Mouse (Mus musculus) CH12F3 (cell line): Measurements from ENCODE around the gene Uba3.

Source experiments
- in situ Hi-C: fragments of 300-500 bp; cut with MboI; formaldehyde crosslinking; loops from 2 replicates; pipeline ENCODE4 v1.14.3; 2020; ENCODE audit warnings: low sequenced_read_pairs

Gene Uba3

DNA sequence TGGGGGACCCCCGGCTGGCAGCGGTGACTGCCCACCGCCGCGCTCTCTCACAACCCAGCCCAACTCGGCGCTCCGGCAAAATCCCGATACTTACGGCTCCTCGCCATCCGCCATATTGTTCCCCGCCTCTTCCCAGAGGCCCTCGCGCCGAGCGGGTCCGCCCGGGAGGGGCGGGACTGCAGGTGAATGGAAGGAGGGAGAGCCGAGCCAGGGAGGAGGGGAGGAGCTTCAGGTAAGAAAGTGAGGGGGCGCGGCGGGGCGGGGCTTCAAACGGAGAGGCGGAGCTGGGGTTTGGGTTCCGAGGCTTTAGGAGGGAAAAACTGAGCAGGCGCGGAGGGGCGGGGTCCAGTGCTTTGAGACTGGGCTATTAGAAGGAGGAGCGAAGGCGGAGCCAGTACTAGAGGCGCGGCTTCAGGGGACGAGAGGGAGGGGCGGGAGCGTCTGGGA, at the start of gene Uba3:
TSS of gene Uba3 (minus strand) at position 209 of the 447 bp plus-strand sequence.
- in situ Hi-C loops, result no loop called here

DNA sequence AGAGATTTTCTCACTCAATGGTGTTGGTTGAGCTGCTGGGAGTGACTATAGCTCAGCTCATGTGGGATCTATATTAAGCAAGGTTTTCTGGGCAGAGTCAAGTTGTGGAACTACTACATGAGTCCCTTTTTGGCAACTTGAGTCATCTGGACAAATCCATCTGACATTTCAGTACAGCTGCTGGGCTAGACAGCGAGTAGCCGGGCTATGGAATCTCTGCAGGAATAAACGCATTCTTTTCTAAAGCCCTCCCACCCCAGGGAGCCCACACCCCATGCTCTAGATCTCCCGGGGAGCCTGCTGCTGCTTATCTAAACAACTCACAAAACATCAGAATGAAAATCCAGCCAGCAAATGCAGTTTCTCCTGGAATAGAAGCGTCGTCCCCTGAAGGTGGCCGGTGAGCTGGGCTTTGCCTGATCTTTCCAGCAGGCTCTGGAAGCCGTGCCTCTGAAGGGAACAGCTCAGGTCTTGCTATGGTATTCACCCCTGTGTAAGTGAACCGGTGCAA, 47.3 kb upstream of the Uba3 start, which contains the start of gene Lmod3:
TSS of gene Lmod3 (minus strand) at position 49 of the 511 bp plus-strand sequence.
- in situ Hi-C loops, result loop anchor here (25.0 kb wide), 1 partner anchor 760 kb away; no protein-coding TSS in a partner anchor

DNA sequence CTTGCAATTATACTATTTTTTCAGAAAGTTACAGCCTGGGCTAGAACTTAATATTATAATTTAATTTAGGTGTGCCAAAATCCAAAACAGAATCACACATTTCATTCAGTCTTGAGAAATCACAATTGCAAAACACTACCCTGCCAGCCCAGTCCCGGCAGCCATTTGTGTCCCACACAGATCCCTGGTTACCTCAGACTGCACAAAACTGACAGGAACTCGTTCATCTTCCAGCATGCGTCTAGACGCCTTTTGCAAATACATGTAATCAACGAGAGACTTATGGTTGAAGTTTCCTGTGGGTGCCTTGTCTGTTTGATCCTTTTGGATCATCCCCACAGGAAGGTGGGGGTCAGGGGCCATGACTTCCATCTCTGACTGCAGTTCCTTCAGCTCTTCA, 46.6 kb upstream of the Uba3 start:
- in situ Hi-C loops, result loop anchor here (25.0 kb wide), 1 partner anchor 760 kb away; no protein-coding TSS in a partner anchor

DNA sequence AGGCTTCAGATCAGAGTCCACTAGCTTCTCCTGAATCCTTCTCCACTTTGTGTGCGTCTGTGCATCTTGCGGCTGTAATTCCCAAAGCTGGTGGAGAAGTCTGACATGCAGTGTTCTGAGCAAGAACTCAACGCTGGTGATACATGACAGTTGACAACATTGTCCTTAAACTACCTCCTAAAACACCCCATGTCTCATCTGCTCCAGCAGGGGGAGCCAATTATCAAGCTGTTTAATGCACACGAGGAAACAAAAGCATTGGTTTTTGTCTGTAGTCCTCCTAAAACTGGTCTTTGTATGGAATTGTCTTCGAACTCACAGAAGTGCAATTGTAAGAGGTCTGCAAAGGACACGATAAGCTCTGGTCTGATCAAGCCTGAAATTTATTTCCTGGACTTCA, 45.5 kb upstream of the Uba3 start:
- in situ Hi-C loops, result loop anchor here (25.0 kb wide), 1 partner anchor 761 kb away; no protein-coding TSS in a partner anchor

DNA sequence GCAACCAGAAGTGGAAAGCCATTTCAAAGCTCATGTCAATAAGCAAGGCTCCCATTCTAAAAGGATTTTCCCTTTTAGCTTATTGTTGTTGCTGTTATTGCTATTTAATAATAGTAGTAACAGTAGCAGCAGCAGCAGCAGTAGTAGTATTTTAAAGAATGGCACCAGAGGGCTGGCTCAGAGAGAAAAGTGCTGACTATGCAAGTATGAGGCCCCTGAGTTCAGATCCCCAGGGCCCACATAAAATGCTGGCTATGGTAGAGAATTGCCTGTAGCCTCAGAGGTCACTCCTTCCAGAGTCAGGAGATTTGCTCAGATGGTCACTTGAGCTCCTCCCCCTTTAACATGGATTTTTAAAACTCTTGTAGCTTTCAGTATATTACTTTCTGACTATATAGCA, 39.8 kb upstream of the Uba3 start:
- in situ Hi-C loops, result no loop called here

DNA sequence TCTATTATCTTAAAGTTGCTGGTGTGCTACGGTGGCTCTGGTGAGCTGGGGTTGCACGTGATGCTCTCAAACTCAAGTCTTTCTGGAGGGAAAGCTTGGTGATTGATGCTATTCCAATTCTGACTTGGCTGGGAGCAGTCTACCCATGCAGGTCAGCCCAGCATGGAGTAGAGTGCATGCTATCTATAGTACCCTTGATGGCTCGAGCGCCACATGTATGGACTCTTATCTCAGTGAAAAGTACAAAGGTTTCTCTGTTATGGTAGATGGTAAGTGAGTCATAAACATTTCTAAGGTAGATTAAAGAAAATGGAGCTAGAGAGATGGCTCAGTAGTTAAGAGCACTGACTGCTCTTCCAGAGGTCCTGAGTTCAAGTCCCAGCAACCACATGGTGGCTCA, 37.1 kb upstream of the Uba3 start:
- in situ Hi-C loops, result no loop called here

DNA sequence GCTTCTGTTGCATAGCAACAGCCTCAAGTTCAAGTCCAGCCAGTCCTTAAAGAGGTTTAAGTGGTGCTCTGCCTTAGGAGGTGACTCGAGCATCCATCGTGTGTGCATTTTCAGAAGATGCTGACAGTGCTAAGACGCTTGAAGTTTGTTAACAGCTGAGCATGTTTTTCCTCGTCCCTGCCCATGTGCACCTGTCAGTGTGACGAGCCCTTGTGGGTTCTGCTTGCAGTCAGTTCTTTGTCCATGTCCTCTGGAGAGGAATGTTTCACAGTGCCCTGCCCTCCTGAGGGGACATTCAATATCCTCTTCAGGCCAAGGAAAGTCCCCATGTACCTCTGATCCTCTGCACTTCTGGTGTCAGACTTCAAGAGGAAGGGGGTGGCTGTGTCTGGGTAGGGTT, 34.6 kb upstream of the Uba3 start:
- in situ Hi-C loops, result no loop called here

DNA sequence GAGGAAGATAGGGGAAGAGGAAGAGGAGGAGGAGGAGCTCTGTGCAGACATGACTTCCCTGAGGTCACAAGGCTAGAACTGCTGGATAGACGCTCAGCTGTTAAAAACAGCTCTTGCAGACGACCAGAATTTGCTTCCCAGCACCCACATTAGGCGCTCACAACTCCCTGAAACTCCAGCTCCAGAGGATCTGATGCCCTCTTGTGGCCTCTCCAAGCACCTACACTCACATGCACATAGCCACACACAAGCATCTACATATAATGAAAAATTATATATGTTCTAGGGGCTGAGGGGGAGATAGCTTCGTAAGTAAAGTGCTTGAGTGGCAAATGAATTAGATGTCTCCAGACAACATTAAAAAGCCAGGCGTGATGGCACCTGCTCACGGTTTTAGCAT, 33.9 kb upstream of the Uba3 start:
- in situ Hi-C loops, result no loop called here

DNA sequence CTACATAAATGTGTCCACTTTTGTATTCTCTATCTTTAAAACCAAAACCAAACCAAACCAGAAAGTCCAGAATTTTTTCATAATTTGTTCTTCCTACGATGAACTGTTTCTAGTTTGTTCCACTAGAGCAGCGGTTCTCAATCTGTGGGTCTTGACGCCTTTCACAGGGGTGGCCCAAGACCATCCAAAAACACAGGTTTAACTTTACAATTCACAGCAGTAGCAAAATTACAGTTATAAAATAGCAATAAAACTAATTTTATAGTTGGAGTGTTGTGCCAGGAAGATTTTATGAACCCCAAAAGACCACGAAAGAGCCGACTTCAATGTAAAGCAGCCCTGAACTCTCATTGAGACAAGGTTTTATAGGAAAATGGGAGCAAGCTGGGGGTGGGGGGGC, 30.6 kb upstream of the Uba3 start:
- in situ Hi-C loops, result no loop called here

DNA sequence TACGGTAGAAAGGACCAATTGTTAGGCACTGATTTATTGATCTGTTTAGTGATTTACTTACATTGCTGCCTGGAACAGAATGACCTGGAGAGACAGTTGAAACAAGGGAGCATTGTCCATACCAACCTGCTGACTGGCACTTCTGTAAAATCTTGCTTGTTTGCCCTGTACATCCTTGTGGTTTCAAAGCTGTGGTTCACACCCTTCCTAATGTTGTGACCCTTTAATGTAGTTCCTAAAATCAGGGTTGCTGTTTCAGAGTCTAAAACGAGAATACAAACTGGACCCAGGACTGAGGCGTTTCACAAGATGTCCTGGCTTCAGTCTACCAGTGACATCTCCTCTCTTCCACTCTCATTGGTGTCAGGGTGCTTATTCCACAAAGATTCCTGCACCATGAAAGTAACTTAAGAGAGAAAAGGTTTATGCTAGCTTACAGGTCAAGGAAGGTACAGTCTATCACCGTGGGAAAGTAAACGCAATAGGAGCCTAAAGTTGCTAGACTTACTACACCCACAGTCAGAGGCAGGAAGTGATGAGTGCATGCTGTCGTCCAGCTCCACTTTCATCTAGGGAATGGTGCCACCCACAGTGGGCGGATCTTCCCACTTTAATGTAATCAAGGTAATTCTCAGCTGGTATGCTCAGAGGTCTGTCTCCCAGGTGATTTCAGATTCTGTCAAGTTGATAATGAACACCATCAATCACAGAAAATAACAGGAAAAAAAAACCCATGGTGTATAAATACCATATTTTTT, 29.6 kb upstream of the Uba3 start:
- in situ Hi-C loops, result no loop called here

DNA sequence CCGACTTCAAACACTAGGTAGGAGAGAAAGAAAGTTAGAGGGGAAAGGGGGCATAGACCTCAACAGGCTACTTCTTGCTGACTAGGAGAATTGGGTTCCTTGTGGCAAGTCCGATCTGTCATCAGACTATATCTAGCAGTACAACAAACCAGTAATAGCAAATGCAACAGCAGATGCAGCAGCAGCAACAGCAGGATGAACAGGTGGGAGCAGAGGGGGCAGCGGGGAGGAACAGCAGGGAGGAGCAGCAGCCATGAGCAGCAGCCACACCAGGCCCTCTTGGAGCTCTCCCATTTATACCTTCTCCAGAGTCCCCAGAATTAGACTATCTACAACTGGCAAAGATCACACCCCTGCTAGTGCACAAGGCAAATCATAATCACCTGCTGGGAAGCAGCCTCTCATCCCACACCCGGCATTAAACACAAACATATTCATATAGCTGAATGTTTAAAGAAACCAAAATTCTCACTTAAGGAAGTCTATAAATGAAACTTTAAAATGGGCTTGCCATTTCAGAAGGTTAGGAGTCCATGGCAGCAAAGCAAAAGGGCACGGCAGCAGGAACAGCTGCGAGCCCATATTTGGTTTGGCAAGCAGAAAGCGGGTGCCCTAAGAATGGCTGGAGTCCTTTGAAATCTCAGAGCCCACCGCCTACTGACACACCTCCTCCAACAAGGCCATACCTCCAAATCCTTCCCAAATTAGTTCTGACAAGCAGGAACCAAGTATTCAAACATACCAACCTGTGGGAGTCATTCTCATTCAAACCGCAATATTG, 21.8 kb upstream of the Uba3 start:
- in situ Hi-C loops, result no loop called here

DNA sequence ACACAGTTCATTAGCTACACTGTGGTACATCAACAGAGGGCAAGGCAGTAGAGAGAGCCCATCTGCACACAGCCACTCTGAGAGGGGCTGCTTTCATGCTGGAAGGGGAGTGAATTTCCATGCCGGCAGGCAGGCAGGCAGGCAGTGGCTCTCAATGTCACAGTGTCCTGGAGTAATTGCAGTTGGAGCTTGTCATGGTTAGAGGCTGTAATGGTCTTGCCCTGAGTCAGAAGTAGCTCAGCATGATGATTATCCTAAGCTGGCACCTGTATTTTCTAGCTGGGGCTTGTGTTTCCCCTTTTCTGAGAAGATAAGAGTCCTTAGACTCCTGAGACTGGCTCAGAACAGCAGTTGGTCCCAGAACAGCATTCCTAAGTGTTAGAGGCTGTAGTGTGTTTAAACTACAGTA, 20.6 kb upstream of the Uba3 start:
- in situ Hi-C loops, result no loop called here

DNA sequence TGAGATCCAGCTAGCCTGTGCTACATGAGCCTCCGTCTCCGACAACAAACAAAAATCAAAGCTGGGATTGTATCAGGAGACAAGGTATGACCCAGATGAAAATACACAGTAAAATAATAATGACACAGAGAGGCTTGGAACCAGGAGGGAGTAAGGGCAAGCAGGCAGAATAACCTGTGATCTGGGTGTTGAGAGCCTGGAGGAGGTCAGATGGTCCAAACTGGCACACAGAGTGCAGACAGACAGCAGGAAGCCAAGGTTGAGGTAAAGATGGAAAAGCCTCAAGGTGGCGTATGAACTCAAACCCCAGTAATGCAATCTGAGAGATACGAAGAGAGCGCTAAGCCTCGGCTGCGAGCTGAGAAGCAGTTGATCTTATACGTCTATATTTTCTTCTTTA, 19.1 kb upstream of the Uba3 start:
- in situ Hi-C loops, result no loop called here

DNA sequence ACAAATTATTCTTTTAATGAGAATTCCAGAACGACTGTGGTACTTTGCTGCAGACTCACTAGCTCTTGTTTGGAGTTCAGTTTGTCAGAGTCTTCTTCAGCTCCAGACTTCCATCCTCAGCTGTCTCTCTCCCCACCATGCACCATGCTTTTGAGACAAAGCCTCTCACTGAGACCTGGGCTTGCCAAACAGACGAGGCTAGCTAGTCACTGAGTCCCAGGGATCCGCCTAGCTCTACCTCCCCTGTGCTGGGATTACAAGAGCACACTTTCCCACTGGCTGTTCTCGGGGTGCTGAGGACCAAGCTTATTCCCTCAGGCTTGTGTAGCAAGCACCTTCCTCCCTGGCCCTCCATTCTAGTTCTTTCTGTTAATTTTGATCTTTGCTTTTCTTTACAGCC, 18.1 kb upstream of the Uba3 start:
- in situ Hi-C loops, result no loop called here

DNA sequence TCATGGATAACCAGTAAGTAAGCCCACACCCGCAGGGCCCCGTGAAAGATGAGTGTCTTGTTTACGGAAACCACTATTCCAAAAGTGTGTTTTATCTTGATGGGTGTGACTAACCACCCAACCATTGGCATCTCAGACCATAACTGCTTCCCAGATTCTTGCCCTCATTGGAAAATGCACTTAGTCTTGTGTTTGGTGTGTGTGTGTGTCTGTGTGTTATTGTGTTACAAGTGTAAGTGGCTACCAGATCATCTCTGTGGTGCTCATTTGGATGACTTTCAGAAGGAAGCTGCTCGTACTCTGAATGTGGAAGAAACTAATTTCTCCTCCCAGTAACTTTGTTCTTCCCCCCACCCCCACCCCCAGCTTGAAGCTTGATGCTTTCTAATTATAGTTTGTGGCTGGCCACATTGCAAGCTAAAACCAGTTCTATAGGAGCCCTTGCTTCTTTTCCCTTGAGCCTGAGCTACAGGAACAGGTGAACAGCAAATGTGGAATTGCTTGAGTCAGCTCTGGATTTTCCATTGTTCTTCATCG, 17.6 kb upstream of the Uba3 start:
- in situ Hi-C loops, result no loop called here

DNA sequence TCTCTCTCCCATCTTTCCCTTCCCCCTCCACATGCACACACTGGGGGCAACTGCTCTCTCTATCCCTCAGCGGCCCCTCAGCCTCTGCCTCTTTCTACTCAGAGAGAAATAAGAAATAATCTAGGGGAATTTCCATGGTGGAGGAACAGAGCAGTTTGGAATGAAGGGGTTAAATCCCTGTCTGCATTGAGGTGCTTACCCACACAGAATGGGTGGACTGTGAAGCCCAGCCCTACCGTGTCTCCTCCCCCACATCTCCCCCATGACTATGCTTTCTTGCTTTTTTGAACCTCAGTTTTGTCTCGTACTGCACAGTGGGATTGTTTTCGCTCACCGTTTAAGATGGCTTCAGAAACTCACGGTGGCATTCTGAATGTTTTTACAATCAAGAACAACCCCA, 16.9 kb upstream of the Uba3 start:
- in situ Hi-C loops, result no loop called here

DNA sequence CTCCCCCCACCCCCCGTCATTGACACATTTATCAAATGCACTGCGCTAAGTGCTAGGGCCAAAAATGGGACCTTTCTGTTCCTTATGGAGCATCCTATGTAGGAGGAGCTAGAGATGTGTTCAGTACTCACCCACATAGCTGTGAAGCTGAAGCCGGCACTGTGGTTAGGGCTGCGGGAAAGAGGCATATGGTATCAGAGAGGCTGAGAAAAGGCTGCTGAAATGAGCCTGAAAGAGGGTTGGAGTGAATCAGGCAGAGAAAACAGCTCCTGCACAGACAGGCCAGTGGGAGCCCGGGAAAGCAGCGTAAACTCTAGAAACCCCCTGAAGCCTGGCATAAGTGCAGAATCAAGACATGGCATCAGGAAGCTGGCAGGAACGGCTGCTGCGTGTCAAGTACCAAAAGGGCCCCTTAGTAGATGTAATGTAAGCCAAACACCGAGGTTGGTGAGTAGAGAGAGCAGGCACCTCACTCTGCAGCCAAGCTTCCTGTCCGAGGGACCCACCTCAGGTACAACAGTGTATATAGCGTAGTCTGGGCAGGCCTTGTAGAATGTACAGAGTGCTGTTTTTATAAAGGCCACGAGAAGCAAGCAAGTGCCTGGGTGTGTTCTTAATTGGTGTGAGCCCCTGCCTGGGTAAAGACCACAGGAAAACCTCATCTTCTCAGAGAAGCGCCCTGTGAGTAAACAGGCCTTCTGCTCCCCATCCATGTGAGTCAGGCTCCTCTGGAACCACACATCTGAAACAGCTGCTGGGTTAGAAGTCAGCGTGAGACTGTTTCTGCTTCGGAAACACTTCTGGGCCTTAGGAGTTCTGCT, 16.0 kb upstream of the Uba3 start:
- in situ Hi-C loops, result no loop called here

DNA sequence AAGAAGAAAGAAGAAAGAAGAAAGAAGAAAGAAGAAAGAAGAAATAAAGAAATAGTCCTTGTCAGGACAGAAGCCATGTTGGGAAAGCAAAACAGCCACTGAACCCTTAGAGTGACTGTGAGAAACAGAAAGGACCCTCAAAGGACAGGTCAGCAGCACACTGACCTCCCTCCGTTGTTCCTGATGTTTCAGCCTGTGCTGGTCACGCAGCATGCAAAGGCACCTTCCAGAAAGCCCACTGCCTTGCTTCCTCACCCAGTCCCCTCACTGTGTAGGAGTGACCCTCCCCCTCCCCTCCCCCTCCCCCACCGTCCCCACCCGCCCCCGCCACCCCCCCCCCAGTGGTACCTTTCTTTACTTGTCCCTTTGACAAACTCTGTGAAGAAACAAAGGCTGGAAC, 15.2 kb upstream of the Uba3 start:
- in situ Hi-C loops, result no loop called here

DNA sequence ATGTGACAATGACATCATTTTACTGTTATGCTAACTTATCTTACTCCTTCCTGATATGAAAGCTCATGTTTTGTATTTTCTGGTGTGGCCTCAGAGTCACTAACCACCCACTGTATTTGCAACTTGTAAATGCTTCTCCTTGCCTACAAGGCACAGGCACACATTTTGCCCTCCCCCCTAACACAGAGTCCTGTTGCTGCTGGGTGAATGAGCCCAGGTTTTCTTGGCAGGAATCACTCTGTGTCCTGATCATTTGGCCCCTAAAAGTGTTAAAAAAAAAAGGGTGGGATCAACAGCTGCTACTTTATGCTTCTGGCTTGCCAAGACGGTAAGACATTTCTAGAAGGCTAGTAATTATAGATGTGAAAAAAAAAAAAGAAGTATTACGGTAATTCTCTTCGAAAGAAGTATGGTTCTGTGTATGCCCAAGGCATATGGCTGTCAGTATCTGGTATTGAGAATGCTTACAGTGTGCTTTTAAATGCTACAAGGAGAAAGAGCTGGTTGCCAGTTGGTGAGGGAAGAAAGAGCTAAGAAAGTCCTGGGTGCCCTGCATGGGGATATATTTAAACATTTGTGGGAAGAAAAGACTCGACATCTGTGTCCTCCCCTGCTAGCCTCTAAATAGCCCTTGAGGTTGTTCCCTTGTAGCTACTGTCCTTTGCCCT, 10.8 kb upstream of the Uba3 start:
- in situ Hi-C loops, result no loop called here

DNA sequence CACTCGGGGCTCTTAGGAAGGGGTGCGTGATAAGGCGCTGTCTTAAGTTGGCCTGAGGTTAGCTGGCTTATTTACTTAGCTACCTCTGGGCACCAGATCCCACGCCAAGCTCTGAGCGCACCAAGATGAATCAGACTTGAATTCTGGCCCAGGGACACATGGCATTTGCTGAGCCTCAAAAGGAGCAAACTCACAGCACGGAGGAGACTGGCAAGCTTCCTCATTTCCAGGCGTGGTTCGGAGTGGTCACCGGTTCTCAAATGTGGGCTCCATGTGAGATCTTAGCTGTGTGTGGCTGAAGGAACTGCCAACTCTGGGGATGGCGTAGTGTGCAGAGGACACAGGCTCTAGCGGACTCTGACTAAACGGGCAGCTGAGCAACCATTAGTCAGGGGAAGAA, 6.5 kb upstream of the Uba3 start:
- in situ Hi-C loops, result no loop called here
